Mouse (Mus musculus): Measurements from ENCODE around the gene Slc24a4. TPM values are rescaled to one million over a fixed set of nuclear protein-coding genes. Genes with fewer than 3 reads are reported as not detected.
A peak's percentile ranks its signal among the peaks of the same experiment; 100 is the strongest.

Gene Slc24a4
- polyA plus RNA-seq, 1 experiment: 25.7 TPM

DNA sequence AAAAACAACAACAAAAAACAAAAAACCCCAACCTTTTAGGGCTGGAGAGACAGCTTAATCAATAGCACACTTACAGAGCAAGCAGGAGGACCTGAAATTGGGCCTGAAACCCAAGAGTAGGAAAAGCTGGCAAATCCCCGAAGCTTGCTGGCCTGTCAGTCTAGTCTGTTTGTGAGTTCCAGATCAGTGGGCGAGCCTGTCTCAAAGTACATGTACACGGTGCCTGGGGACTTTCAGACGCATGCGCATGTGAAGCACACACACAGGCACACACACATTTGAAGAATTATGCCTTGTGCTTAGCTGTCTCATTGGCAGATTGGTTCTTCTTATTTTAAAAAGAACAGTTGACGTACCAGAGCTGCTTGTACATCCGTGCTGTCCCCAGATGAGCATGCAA lies 25.3 kb downstream of the Slc24a4 start:
- H3K27ac ChIP-seq (ENCODE audit: insufficient read depth, low read length): no peak overlapping the region

GRCm38 (mm10) chr12:102154815-102155214 lies 26.3 kb downstream of the Slc24a4 start:
- H3K4me1 ChIP-seq (ENCODE audit: control insufficient read depth, insufficient read depth, low read length): no peaks in the 10 kb centered on the region
- H3K4me3 ChIP-seq (ENCODE audit: insufficient read depth, low read length): no peak overlapping the region
- no peak for TF ChIP-seq POLR2A (IDR thresholded peaks at IDR 0.05; ENCODE audit: extremely low read depth, insufficient read depth, low read length)
- no peak for TF ChIP-seq CTCF (IDR thresholded peaks at IDR 0.05; ENCODE audit: extremely low read depth, insufficient read depth, low read length)
- no peak overlapping the region for H3K27ac ChIP-seq (ENCODE audit: insufficient read depth, low read length)

More for the DNA sequence above, 25.3 kb downstream of the Slc24a4 start:
- Histone ChIP-seq H3K4me1 (ENCODE audit: control insufficient read depth, insufficient read depth, low read length) (no peaks in the 10 kb centered on the region), H3K4me3 (ENCODE audit: insufficient read depth, low read length) (no peak overlapping the region)
- TF ChIP-seq CTCF (IDR thresholded peaks at IDR 0.05; ENCODE audit: extremely low read depth, insufficient read depth, low read length): no peak
- TF ChIP-seq POLR2A (IDR thresholded peaks at IDR 0.05; ENCODE audit: extremely low read depth, insufficient read depth, low read length): no peak

DNA sequence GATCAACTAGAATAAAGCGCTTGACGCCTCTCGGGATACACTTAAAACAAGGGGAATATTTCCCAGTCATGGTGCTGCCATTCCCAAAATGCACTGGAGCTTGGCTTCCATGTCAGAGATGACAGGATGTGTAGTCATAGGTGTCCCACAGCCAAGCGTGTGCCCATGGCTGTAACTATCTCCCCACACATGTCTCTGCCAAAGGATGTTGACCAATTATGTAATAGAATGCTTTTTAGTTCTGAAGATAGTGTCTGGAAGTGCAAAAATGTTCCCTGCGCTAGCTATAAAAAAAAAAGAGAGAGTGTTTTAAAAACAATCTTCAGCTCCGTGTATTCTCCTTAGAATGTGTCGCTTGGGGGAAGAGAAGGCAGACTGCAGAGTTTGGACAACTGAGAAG lies 36.1 kb downstream of the Slc24a4 start:
- no peak overlapping the region; the same call in 1 of the 2 replicates for H3K27ac ChIP-seq (ENCODE audit: insufficient read depth, low read length)
- H3K4me1 ChIP-seq (ENCODE audit: control insufficient read depth, insufficient read depth, low read length): peaks cover 6% of the 10 kb centered on the region
- no peak for TF ChIP-seq CTCF (IDR thresholded peaks at IDR 0.05; ENCODE audit: extremely low read depth, insufficient read depth, low read length)
- no peak for TF ChIP-seq POLR2A (IDR thresholded peaks at IDR 0.05; ENCODE audit: extremely low read depth, insufficient read depth, low read length)
- no peak overlapping the region for H3K4me3 ChIP-seq (ENCODE audit: insufficient read depth, low read length)

- H3K4me1 ChIP-seq (ENCODE audit: control insufficient read depth, insufficient read depth, low read length): peaks cover 6% of the 10 kb centered on the region
- H3K27ac ChIP-seq (ENCODE audit: insufficient read depth, low read length): no peak overlapping the region
- no peak for TF ChIP-seq POLR2A (IDR thresholded peaks at IDR 0.05; ENCODE audit: extremely low read depth, insufficient read depth, low read length)
- no peak for TF ChIP-seq CTCF (IDR thresholded peaks at IDR 0.05; ENCODE audit: extremely low read depth, insufficient read depth, low read length)
- no peak overlapping the region for H3K4me3 ChIP-seq (ENCODE audit: insufficient read depth, low read length)
Observed at GRCm38 (mm10) chr12:102166691-102167261, 38.2 kb downstream of the Slc24a4 start.

- Histone ChIP-seq H3K4me1 (ENCODE audit: control insufficient read depth, insufficient read depth, low read length) (peaks cover 6% of the 10 kb centered on the region), H3K4me3 (ENCODE audit: insufficient read depth, low read length) (no peak overlapping the region)
- TF ChIP-seq CTCF (IDR thresholded peaks at IDR 0.05; ENCODE audit: extremely low read depth, insufficient read depth, low read length) (no peak), POLR2A (IDR thresholded peaks at IDR 0.05; ENCODE audit: extremely low read depth, insufficient read depth, low read length) (no peak)
Observed at GRCm38 (mm10) chr12:102167302-102167701, 38.8 kb downstream of the Slc24a4 start.

GRCm38 (mm10) chr12:102172746-102173145 lies 44.2 kb downstream of the Slc24a4 start:
- TF ChIP-seq CTCF (IDR thresholded peaks at IDR 0.05; ENCODE audit: extremely low read depth, insufficient read depth, low read length) (no peak), POLR2A (IDR thresholded peaks at IDR 0.05; ENCODE audit: extremely low read depth, insufficient read depth, low read length) (no peak)
- Histone ChIP-seq H3K4me1 (ENCODE audit: control insufficient read depth, insufficient read depth, low read length) (no peaks in the 10 kb centered on the region), H3K4me3 (ENCODE audit: insufficient read depth, low read length) (no peak overlapping the region), H3K27ac (ENCODE audit: insufficient read depth, low read length) (no peak overlapping the region)

More at GRCm38 (mm10) chr12:102167302-102167701, 38.8 kb downstream of the Slc24a4 start:
- H3K27ac ChIP-seq (ENCODE audit: insufficient read depth, low read length): no peak overlapping the region

- H3K4me1 ChIP-seq (ENCODE audit: control insufficient read depth, insufficient read depth, low read length): no peaks in the 10 kb centered on the region
- TF ChIP-seq CTCF (IDR thresholded peaks at IDR 0.05; ENCODE audit: extremely low read depth, insufficient read depth, low read length) (no peak), POLR2A (IDR thresholded peaks at IDR 0.05; ENCODE audit: extremely low read depth, insufficient read depth, low read length) (no peak)
- H3K27ac ChIP-seq (ENCODE audit: insufficient read depth, low read length): no peak overlapping the region
- no peak overlapping the region for H3K4me3 ChIP-seq (ENCODE audit: insufficient read depth, low read length)
Observed at GRCm38 (mm10) chr12:102173345-102173744, 44.8 kb downstream of the Slc24a4 start.

GRCm38 (mm10) chr12:102180371-102181074 lies 52.0 kb downstream of the Slc24a4 start:
- TF ChIP-seq CTCF (IDR thresholded peaks at IDR 0.05; ENCODE audit: extremely low read depth, insufficient read depth, low read length): no peak
- TF ChIP-seq POLR2A (IDR thresholded peaks at IDR 0.05; ENCODE audit: extremely low read depth, insufficient read depth, low read length): no peak
- Histone ChIP-seq H3K4me3 (ENCODE audit: insufficient read depth, low read length) (no peak overlapping the region), H3K27ac (ENCODE audit: insufficient read depth, low read length) (no peak overlapping the region), H3K4me1 (ENCODE audit: control insufficient read depth, insufficient read depth, low read length) (no peaks in the 10 kb centered on the region)

DNA sequence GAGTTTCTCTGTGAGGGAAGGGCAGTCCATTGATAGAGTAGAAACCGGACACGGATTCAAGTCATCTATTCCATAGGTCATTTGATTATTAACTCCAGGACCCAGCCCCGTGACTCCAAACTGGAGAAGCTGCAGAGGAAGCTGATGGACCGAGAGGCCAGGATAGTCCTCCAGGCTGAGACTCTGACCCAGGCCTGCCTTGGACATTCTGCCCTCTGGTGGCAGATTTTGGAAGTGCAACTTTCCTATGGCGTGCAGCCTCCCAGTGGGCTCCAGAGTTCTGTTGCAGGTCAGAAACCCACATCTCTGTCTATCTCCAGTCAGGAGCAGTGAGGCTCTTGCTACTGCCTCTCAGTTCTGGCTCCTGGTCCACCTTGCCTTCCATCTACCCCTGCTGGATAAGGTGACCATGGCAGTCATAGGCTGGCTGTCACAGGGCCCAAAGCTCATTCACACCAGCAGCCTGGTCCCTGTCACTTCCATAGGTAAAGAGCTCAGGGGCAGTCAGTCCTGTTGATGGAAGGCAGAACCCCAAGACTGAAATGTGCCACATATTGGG lies 53.3 kb downstream of the Slc24a4 start:
- TF ChIP-seq POLR2A (IDR thresholded peaks at IDR 0.05; ENCODE audit: extremely low read depth, insufficient read depth, low read length) (no peak), CTCF (IDR thresholded peaks at IDR 0.05; ENCODE audit: extremely low read depth, insufficient read depth, low read length) (peak; percentile 55)
- H3K27ac ChIP-seq (ENCODE audit: insufficient read depth, low read length): no peak overlapping the region
- H3K4me3 ChIP-seq (ENCODE audit: insufficient read depth, low read length): no peak overlapping the region
- H3K4me1 ChIP-seq (ENCODE audit: control insufficient read depth, insufficient read depth, low read length): no peaks in the 10 kb centered on the region

GRCm38 (mm10) chr12:102182621-102183020 lies 54.1 kb downstream of the Slc24a4 start:
- TF ChIP-seq POLR2A (IDR thresholded peaks at IDR 0.05; ENCODE audit: extremely low read depth, insufficient read depth, low read length) (no peak), CTCF (IDR thresholded peaks at IDR 0.05; ENCODE audit: extremely low read depth, insufficient read depth, low read length) (no peak)
- Histone ChIP-seq H3K4me3 (ENCODE audit: insufficient read depth, low read length) (no peak overlapping the region), H3K27ac (ENCODE audit: insufficient read depth, low read length) (no peak overlapping the region), H3K4me1 (ENCODE audit: control insufficient read depth, insufficient read depth, low read length) (no peaks in the 10 kb centered on the region)

Measured in cortical plate, adult 2 months (tissue).